Mouse (Mus musculus) kidney, adult 2 months (tissue): ENCODE measurements around the gene Apoa1.

Experiments
- CTCF ChIP-seq: fragments of 200-500 bp; conservative IDR thresholded peaks from 2 replicates; pipeline ENCODE4 v1.5.1; 2011; ENCODE audit warnings: low read depth, mild to moderate bottlenecking, control low read depth, low read length, moderate library complexity, mixed read lengths; ENCODE audit not compliant: insufficient read depth, insufficient read length
- POLR2A ChIP-seq: fragments of 200-500 bp; IDR thresholded peaks from one replicate; pipeline ENCODE4 v1.6.1; 2011; ENCODE audit warnings: low read depth, low read length, control low read depth

GRCm38 (mm10) chr9:46272070-46272469 is 43.7 kb downstream of the Apoa1 start:
- no peak; the same call in 1 of the 2 replicates for TF ChIP-seq CTCF
- no peak for TF ChIP-seq POLR2A
